Mouse (Mus musculus): ENCODE measurements around the gene Tbl3.

- TF ChIP-seq CTCF (IDR thresholded peaks at IDR 0.05; ENCODE audit: low read depth) (no peak), EP300 (IDR thresholded peaks at IDR 0.05; ENCODE audit: low read depth) (no peak)
These were observed 20.3 kb downstream of the Tbl3 start for GRCm38 (mm10) chr17:24687146-24687595.

All from heart, postnatal 0 days (tissue).